Mouse (Mus musculus): ENCODE results near the gene Pfn1.

The Pfn1 gene

GRCm38 (mm10) chr11:70637764-70638163, 16.7 kb downstream of the Pfn1 start:
- DNase-seq (ENCODE audit: low spot score), result no peak

- DNase-seq (ENCODE audit: low spot score), result no peak
Measured at GRCm38 (mm10) chr11:70635601-70636000, 18.8 kb downstream of the Pfn1 start.

GRCm38 (mm10) chr11:70630129-70630528, 24.3 kb downstream of the Pfn1 start:
- DNase-seq (ENCODE audit: low spot score), result no peak

GRCm38 (mm10) chr11:70629557-70629956, 24.9 kb downstream of the Pfn1 start:
- no peak for DNase-seq (ENCODE audit: low spot score)

GRCm38 (mm10) chr11:70628431-70628830, 26.0 kb downstream of the Pfn1 start:
- DNase-seq (ENCODE audit: low spot score), result no peak

GRCm38 (mm10) chr11:70626877-70627276, 27.6 kb downstream of the Pfn1 start:
- DNase-seq (ENCODE audit: low spot score), result no peak

GRCm38 (mm10) chr11:70625473-70625872, 29.0 kb downstream of the Pfn1 start:
- no peak for DNase-seq (ENCODE audit: low spot score)

- no peak for DNase-seq (ENCODE audit: low spot score)
Measured at GRCm38 (mm10) chr11:70623053-70623742, 31.2 kb downstream of the Pfn1 start.

GRCm38 (mm10) chr11:70621972-70622814, 32.3 kb downstream of the Pfn1 start:
- DNase-seq (ENCODE audit: low spot score), result no peak

GRCm38 (mm10) chr11:70619101-70619500, 35.3 kb downstream of the Pfn1 start, which contains the start of gene Chrne:
Gene Chrne, minus strand, starts transcription at chr11:70619216.
- DNase-seq (ENCODE audit: low spot score), result no peak

- no peak for DNase-seq (ENCODE audit: low spot score)
Measured at GRCm38 (mm10) chr11:70615516-70616093, 38.8 kb downstream of the Pfn1 start, which contains the start of gene 4930544D05Rik. Gene 4930544D05Rik, plus strand, starts transcription at chr11:70615848.

GRCm38 (mm10) chr11:70615074-70615473, 39.4 kb downstream of the Pfn1 start:
- peak; percentile 44 for DNase-seq (ENCODE audit: low spot score)

- DNase-seq (ENCODE audit: low spot score), result no peak
Measured at GRCm38 (mm10) chr11:70612505-70612904, 41.9 kb downstream of the Pfn1 start.

GRCm38 (mm10) chr11:70610752-70611151, 43.7 kb downstream of the Pfn1 start:
- DNase-seq (ENCODE audit: low spot score), result no peak

- no peak for DNase-seq (ENCODE audit: low spot score)
Measured at GRCm38 (mm10) chr11:70608381-70609066, 45.9 kb downstream of the Pfn1 start.

GRCm38 (mm10) chr11:70607611-70608010, 46.8 kb downstream of the Pfn1 start:
- no peak for DNase-seq (ENCODE audit: low spot score)

- no peak for DNase-seq (ENCODE audit: low spot score)
Measured at GRCm38 (mm10) chr11:70606717-70607116, 47.7 kb downstream of the Pfn1 start.

GRCm38 (mm10) chr11:70605024-70605566, 49.3 kb downstream of the Pfn1 start:
- DNase-seq (ENCODE audit: low spot score), result peak; percentile 82

All from layer of hippocampus, adult 11-12 months (tissue).